Mouse (Mus musculus) kidney, postnatal 36 days (tissue): ENCODE measurements around the gene Gm28870.
"Not testable (repeated sequence)": the region's sequence is repeated elsewhere in the genome, so short reads cannot be mapped to it uniquely, and the experiment has no call there.

Source experiments
- DNase-seq, 2 experiments: peaks; one replicate each; pipeline ENCODE4 v3.0.0; 2021 to 2022; ENCODE audit warnings: mixed read lengths in 2 of 2

Gm28870 gene

DNA sequence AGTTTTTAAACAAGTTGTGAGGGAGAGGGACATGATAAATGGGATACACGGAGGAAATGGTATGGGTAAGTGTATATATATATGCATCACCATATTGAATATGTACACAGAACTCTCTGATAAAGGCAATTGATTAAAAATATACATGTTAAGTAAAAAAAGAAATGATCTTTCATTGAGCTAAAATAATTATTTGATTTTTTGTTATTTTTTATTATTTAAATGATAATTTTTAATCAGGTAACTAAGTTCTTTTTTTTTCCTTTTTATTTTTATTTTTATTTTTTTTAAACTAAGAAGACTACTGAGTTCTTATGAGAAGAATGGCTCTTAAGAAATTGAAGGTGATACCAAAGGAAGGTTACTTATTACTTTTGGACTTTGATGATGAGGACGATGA is at the start of gene Gm28870:
Gm28870 (plus strand) TSS at position 301 of the 400 bp plus-strand sequence.
- not testable (repeated sequence) for DNase-seq
